Mouse (Mus musculus) ovary, adult 18-20 months (tissue): ENCODE results near the gene Piga.

Source experiments
- DNase-seq: peaks from one replicate; pipeline ENCODE4 v3.0.0; 2022; ENCODE audit warnings: low spot score, mixed read lengths

Piga gene

DNA sequence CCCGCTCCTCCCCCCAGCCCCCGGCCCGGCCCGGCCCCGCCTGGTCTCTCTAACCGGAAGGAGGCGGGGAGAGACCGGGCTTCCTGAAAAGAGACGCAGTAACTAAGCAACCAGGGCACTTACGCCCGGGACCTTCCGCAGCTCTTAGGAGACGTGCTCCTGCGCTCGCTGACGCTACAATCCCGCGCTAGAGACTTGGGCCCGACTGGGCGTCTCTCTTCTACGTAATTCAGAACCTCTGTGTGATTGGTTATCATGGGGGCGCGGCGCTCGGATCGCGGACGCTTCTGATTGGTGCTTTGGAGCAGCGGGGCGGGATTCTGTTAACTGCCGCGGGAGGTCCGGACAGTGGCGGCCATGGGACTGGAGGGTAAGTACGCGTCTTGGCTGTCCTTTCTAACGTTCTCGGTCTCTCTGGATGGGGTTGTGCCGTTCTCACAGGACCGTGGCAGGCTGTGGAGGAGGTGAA is at the start of gene Piga:
Gene Piga (plus strand): TSS at position 317 of the 469 bp plus-strand sequence.
- peak; percentile 94 for DNase-seq

GRCm38 (mm10) chrX:164370576-164370975 is 49.0 kb upstream of the Piga start:
- DNase-seq = no peak

DNA sequence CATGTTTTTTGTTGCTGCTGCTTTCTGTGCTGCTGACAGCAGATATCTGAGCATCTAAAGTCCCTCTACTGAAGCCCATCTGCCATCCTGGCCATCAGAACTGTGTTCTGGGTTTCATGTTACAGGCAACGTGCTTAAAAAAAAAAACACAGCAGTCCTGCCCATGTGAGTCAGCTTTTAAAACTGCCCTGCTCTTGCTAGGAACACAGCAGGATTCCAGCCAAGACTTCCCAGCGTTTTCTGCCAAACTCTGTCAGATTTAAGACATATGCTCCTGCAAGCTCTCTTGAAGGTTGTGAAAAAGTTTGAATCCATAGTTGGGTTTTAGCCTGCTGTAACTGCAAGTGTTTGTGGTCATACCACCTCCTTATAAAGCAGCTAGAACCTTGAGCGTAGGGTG is 46.5 kb upstream of the Piga start, which contains the start of gene Vegfd:
Gene Vegfd (plus strand): TSS at position 298 of the 400 bp plus-strand sequence.
- peak; percentile 37 for DNase-seq

- DNase-seq = no peak
Observed at GRCm38 (mm10) chrX:164374586-164374985, 45.0 kb upstream of the Piga start.

GRCm38 (mm10) chrX:164379721-164380120 is 39.9 kb upstream of the Piga start:
- DNase-seq = no peak

DNA sequence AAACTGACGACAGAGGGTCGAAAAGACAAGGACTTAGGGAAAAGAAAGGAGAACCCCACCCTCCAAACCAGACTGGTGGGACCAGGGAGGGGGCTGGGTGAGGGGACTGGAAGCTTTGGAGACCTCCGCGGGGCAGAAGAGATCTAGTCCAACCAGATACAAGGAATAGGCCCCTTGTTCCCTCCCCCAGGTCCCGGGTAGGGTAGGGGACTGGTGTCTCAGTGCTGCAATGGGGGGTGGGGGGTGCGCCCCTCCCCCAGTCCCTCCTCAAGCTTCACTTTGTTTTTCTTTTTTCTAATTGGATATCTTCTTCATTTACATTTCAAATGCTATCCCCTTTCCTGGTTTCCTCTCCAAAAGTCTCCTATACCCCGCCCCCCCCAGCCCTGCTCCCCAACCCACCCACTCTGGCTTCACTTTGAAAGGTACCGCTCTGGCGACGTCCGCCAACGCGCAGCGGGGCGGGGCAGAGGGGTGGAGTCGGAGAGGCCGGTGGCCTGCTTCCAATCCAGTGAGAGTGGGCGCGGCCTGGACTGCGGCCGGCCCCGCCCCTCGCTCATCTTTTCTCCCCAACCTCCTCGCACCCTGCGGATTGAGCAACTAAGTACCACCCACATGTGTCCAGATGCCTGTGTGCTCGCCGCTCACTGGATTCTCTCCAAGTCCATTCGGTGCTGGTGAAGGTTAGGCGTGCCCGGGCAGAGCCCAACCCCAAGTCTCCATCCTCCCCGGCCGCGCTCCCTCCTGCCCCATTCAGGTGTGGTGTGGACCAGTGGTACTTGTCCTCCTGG is 37.8 kb upstream of the Piga start:
- DNase-seq = peak; percentile 80

- no peak for DNase-seq
Observed at GRCm38 (mm10) chrX:164394091-164394490, 25.5 kb upstream of the Piga start.

GRCm38 (mm10) chrX:164398456-164398855 is 21.1 kb upstream of the Piga start:
- DNase-seq = no peak

GRCm38 (mm10) chrX:164405080-164405649 is 14.4 kb upstream of the Piga start:
- DNase-seq = no peak

DNA sequence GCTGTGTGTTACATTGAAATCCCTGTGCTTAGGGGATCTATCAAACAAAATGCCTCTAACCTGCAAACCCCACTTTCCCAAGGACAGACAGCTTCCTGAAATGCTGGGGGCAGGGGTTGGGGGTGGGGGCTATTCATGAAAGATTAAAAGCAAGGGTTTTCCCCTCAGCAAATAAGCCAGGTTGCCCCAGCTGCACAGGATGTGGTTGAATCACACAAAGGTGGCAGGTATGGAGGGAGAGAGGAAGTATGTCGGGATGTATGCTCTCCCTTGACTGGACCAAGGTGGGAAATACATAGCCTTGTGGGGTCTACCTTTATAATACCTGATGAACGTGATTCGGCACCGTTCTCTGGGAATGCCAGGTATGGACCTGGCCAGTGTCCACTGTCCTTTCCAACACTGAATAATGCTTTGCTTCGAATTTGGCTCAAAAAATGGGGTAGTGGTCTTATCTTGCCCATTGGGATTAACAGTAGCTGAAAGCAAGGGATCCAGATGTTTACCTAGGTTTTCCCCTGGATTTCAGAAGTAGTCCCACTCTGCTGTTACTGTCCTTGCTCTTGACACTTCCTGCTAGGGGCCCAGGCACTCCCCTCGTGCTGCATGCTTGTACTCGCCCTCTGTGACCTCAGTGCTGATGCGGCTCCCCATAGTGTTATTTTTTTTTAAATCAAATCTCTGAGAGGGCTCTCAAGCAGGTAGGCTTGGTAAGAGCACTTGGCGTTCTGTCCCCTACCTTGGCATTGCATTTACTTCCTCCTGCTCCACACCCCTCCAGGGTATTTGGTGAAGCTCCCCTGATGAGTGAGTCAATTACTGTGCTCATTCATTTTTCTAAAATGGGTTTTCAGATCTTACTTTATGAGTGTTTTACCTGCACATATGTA is 13.2 kb upstream of the Piga start:
- DNase-seq = no peak

- no peak for DNase-seq
Observed at GRCm38 (mm10) chrX:164408301-164408927, 11.2 kb upstream of the Piga start.

DNA sequence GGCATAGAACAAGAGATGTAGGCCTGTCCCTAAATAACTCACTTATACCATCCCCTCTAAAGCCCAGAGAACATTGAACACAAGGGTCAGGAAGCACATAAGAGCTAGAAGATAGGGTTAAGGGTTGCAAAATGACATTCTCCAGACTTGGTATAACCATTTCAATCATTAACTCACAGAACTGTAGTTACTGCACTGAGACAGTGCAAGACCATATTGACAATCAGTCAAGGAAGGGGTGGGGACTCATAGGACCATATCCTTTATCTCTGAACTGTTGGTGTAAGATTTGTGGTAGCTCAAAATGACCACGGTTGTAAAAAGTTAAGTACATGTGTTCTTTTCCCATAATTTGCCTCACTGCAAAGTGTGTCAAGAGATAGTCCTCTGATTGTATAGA is 9.0 kb upstream of the Piga start:
- no peak for DNase-seq

- no peak for DNase-seq
Observed at GRCm38 (mm10) chrX:164416803-164417202, 2.8 kb upstream of the Piga start.

GRCm38 (mm10) chrX:164418008-164418407 is 1.6 kb upstream of the Piga start:
- DNase-seq = no peak

DNA sequence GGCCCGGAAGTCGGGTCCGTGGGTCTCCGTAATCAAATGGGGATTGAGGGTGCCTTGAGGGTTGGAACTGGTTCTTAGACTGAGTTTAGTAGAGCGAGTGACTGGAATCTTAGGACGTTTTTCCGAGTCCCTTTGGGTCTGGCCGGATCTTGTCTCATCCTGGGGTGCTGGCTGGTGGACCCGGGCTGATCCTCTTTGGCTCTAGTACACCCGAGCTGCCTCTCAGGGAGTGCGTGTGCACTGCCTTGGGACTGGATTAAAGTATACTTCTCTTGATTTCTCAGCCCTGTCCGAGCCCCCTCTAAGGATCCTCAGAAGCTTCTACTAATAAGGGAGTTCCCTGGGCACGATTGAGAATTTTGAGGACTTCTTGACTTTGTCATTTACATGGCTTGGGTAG is 368 bp downstream of the Piga start:
- no peak for DNase-seq

DNA sequence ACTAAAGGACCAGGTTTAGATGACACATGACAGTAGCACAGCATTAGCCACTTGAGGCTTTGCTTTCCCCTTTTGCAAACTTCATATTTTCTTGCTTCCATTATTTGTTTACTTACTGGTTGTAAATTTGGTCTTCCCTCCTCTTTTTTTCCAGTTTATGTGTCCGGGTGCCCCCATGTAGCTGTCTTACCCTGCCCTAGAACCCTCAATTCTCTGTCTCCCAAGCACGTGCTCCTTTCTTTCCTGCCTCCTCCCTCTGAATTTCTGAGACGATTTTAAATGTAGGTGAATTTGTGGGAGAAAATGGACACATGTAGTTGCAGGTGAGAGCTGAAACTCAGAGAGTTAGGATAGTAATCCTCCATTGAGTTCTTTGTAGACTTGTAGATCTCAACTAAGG is 931 bp downstream of the Piga start:
- DNase-seq = no peak

GRCm38 (mm10) chrX:164424821-164425220 is 5.2 kb downstream of the Piga start:
- DNase-seq = no peak

GRCm38 (mm10) chrX:164427295-164427694 is 7.7 kb downstream of the Piga start:
- no peak for DNase-seq

DNA sequence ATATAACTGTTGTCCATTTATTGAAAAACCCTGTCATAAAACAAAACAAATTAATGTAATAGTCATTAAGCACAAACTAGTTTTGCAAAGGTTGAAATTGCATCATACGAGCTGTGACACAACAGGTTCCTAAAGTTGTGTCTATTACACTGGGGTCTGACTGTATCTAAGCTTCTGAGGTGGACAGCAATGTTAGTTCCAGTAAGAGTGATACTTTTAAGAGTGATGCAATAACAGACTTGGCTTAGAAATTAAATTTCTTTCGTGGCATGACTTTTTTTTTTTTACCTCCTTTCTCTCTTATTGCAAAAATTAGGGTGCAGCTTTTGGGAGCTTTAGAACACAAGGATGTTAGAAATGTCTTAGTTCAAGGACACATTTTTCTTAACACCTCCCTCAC is 8.6 kb downstream of the Piga start:
- no peak for DNase-seq

DNA sequence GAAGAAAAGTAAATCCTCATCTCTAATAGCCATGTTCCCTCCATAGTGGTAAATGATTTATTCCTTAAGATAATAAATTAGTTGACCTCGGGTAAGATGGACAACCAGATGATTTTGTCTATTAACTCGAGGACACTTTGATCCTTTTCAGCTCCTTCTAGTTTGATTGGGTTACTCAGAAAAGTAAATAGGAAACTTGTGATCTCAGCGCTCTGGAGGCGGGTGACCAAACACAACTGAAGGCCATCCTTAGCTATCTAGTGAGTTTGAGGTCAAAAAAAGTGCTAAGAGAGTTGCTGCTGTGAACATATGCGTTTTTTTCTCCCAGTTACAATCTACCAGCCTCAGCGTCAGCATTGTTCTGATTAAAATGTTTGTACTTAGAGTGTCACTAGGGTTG is 11.0 kb downstream of the Piga start:
- DNase-seq = no peak

DNA sequence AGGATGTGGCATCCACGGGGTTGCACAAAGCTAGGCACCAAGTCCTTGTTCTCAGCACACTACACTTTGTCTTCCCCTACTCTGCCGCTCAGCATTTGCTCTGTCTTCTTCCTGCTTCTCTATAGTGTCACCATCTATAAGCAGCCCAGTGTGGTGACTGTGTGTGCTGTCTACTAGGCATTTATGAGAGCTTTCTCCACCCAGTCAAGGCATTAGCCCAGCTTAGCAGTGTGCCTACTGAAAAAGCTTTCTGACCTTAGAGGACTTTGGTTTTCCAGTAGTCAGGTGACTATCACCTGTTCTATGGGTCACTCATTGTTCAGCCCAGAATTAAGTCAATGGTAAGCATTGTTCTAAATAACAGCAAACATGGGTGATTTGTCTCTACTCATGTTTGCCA is 11.5 kb downstream of the Piga start:
- DNase-seq = no peak

DNA sequence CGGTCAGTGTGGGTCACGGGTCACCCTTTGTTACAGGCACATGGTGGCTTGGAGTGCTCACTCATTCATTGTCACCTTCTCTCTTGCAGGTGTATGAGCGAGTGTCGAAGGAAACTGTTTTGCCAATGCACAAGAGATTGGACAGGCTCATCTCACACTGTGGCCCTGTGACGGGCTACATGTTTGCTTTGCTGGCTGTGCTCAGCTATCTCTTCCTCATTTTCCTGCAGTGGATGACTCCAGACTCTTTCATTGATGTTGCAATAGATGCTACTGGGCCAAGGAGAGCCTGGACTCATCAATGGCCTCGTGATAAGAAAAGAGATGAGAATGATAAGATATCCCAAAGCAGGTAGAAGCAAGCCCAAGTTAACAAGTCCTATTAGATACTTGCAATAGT is 12.0 kb downstream of the Piga start:
- DNase-seq = no peak
